Mouse (Mus musculus) adrenal gland, postnatal 36 days (tissue): Measurements from ENCODE around the gene Adamts13. TPM values are rescaled to one million over a fixed set of nuclear protein-coding genes. Genes with fewer than 3 reads are reported as not detected.
A peak's percentile ranks its signal among the peaks of the same experiment; 100 is the strongest.

ENCODE experiments used
- DNase-seq, 2 experiments: peaks; one replicate each; pipeline ENCODE4 v3.0.0; 2021; ENCODE audit warnings: mixed read lengths in 1 of 2
- long read RNA-seq, 2 experiments: library from polyadenylated mRNA; stranded (forward); transcript quantifications; one replicate each; pipeline ENCODE4 v2.0.0; 2021; ENCODE audit warnings: borderline sequencing depth in 2 of 2
- total RNA-seq, 2 experiments: library from RNA; stranded (reverse); gene quantifications; 2 replicates each; pipeline ENCODE4 v1.2.3; 2021

Adamts13 gene
- total RNA-seq, result not detected
- long read RNA-seq, experiment 1, result 0 reads
- long read RNA-seq, experiment 2, result 0 reads

- no peak for DNase-seq
Observed at GRCm38 (mm10) chr2:26973116-26973515, at the start of gene Adamts13. Gene Adamts13 (plus strand): TSS chr2:26973416.

- no peak for DNase-seq
Observed at GRCm38 (mm10) chr2:26927745-26928476, 45.3 kb upstream of the Adamts13 start.

GRCm38 (mm10) chr2:26930390-26930789 lies 42.8 kb upstream of the Adamts13 start:
- DNase-seq, result peak; percentile 59 to 80

GRCm38 (mm10) chr2:26932473-26933303 lies 40.5 kb upstream of the Adamts13 start:
- peak in 1 of 2 experiments; percentile 33 for DNase-seq

DNA sequence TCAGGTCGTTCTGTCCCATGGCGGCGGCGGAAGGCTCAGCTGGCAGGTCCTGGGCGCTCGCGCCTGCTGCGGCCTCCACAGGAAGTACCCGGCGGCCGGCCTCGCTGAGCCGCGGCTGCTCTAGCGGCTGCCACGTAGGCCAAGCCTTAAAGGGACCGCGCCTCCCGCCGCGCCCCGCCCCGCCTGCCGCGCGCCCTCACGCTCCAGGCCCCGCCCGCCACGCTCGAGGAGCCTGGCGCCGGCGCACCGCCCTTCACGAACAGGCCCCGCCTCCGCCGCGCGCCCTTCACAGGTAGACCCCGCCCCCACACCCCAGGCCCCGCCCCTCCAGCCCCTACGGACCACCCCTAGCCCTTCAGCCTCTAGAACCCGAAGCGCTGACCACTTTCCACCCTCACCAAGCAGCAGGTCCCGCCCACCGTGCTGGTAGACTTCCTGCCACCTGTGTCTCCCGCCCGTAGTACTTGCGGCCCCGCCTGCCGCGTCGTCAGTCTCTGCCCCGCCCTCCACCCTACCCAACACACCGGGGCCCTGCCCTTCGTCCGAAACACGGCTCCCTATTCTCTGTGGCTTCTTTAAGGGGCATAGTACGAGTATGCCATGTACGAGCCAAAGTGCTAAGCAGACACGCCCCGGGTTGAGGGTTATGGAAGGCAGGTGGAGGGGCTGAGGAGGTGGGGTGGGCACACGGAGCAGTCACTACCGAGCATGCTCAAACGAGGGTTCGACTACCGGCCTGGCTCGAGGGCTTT lies 39.7 kb upstream of the Adamts13 start, which contains the start of the genes Surf4 and Stkld1:
Gene Surf4 (minus strand): TSS at position 625 of the 752 bp plus-strand sequence.
Gene Stkld1 (plus strand): TSS at position 744 of the 752 bp plus-strand sequence.
- DNase-seq, result peak; percentile 95 to 98

GRCm38 (mm10) chr2:26935286-26935685 lies 37.9 kb upstream of the Adamts13 start:
- no peak for DNase-seq

DNA sequence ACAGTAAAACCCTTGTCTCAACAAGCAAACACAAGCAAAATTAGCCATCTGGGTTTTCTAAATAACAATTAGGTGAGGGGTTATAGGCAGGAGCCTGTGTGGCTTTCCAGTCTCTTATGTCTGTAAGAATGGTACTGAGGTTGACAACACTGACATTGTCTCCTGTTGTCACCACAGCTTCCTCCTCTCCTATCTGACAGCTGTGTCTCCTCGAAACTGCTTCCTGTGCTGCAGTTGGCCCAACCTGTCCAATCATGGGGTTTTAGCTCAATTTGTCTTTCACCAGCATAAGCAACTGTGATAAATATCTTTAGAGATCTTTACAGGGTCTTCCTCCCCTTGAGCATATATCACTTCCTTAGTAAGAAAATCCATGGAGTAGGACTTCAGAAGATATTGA lies 36.8 kb upstream of the Adamts13 start:
- no peak for DNase-seq

DNA sequence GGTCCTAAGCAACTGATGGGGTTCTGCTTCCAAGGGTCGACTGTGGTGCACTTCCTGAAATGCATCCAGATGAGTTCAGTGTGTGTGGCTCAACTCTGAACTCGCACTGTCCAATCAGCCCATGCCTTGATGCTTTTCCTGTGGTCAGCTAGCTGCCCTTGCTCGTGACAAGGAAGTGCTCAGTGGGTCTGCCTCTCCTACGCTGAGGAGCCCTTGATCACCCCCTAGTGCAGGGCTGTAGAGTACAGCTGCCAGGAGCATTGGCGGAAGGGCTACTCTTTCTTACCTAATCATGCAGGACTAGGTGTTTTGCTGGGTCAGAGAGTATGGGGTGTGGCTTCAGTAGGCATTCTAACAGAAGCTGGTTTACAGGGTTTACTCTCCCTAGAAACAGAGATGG lies 31.7 kb upstream of the Adamts13 start:
- DNase-seq, result no peak

DNA sequence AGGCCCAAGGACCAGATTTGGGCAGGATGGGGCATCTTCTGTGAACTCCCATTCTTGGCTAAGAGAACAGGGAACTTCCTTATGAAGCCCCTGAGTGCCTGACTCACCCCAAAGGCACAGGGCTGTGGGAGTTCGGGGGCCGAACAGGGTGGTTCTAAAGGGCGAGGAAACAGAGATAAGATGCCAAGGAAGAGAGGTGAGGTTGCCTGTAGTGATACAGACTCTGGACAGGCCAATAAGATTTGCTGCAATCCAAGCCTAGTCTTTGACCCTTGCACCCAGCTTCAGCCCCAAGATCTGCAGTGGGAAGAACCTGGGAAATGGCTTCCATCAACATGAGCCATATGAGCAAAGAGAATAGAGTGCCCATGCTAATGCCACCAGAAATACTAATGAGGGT lies 30.0 kb upstream of the Adamts13 start:
- DNase-seq, result no peak

GRCm38 (mm10) chr2:26950411-26950810 lies 22.8 kb upstream of the Adamts13 start:
- no peak for DNase-seq

- DNase-seq, result peak in 1 of 2 experiments; percentile 41
Observed at GRCm38 (mm10) chr2:26951346-26951905, 21.8 kb upstream of the Adamts13 start.

DNA sequence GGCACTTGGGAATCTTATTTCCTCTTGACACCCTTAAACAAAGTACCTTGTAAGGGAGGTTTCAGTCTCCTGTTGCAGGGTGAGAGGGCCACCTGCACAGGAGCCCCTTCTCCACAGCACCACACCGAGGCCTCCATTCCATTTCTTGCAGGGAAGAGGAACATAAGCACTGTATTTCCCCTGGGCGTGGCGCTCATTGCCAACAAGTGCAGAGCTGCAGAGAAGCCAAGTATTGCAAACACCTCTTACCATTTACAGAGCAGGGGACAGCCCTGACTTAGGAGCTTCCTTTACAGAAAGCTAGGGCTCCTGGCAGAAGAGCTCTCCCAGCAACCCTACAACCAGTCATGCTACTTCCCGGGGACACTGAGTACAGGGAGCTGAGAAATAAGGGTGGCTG lies 21.0 kb upstream of the Adamts13 start:
- DNase-seq, result no peak

DNA sequence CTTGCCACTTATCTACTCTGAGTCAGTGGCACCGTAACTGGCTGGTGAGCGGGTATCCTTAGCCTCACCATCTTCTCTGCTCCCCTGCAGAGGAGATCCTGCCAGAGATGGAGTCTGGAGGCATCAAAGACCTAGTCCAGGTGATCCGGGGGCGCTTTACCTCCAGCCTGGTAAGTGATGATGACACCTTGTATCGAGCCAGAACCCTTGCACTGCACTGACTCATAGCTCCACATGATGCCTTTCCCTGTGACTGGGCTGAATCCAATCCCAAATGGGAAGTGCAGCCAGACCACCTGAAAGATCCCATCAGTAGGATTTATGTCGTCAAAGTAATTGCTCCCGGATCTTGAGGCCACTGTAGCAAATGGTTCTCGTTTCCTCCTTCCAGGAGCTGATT lies 20.4 kb upstream of the Adamts13 start:
- no peak for DNase-seq

DNA sequence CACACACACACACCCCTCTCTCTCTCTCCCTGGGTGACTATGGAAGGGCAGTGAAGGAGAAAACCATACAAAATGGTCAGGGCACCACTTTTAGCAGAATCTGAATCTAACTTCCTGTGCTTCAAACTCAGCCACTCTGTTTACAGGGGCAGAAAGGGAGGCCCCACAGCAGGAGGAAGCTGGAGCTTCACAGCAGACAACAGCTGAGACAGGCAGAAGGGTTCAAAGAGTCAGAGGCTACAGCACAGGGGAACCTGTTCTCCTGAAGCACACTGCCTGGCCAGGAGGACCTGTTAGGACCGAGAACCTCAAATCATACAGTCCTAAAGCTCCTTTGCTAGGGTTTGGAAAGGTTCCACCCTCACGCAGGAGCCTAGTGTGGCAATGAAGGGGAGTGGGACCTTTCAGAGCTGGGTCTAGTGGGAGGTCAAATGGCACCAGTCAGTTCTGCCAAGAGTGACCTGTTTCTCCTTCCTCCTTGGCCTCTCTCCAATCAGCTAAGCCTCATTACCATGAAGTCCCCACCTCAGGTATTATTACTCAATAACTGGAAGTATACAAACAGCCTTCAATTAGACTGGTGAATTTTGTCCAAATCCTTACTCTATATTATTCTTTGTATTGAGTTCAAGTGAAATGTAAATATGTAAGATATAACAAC lies 18.4 kb upstream of the Adamts13 start:
- DNase-seq, result no peak

GRCm38 (mm10) chr2:26956811-26957487 lies 16.3 kb upstream of the Adamts13 start:
- no peak for DNase-seq

- no peak for DNase-seq
Observed at GRCm38 (mm10) chr2:26957488-26957859, 15.7 kb upstream of the Adamts13 start.

DNA sequence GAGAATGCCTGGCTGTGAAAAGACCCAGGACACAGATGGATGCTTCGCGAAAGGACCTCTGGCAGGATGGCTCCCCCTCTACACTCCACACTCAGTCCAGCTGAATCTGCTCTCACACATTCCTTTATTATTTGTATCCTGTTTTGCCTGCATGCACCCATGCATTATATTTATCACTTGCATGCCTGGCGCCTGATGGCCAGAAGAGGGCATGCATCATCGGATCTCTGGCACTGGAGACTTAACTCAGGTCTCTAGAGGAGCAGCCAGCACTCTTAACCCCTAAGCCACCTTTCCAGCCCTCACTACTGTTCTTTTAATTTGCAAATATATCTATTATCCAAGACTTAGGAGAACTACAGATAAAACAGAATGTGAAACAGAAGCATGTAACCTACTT lies 12.5 kb upstream of the Adamts13 start:
- DNase-seq, result no peak

- peak; percentile 95 for DNase-seq
Observed at GRCm38 (mm10) chr2:26963923-26964723, 9.1 kb upstream of the Adamts13 start, which contains the start of gene Rexo4. Gene Rexo4 (minus strand): TSS chr2:26964386.

DNA sequence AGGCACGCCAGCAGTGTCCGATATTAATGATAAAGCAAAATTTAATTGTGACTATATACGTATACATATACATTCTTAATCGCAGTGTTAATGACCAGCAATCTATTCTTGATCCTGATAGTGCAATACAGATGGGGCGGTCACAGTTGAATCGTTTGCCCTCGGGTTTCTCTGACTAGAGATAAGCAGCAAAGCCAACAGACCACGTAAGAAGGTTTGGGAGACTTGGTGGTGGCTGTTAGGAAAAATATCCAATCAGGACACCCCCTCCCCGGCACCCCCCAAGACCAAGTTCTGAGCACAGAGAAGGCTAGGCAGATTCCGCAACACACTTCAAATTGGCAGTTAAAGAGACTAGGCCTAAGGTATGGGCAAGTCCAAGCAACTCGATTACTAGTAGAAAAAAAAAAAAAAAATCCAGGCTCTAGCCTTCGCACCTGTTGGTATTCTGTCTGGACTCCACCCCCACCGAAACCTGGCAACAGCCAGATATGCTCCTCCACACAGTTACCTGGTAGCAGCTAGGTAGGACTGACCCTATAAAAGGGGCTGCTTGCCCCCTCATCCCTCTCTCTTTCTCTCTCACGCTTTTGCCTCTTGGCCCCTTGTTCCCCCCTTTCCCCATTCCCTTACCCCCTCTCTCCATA lies 8.4 kb upstream of the Adamts13 start:
- no peak for DNase-seq
